In genomic region chr15:83998586-83998985, GRCm38 (mm10) we compare ENCODE assay signal across 12 mouse cellular contexts.
A peak's percentile ranks its signal among the peaks of the same experiment; 100 is the strongest.
DNase-seq lines count a peak whose midpoint lies in the region; ATAC-seq lines count a peak whose summit lies in the region.
"Had no signal": no experiment of that assay in that cellular context is flagged by ENCODE, and none has a peak within 500 bp of the region (broad histone marks: within the 10 kb centered on the region; RNA-seq: fewer than 3 reads in every experiment).

No protein-coding gene starts in this region.

- no peak for ATAC-seq in kidney, embryonic 15.5 days (replicated peaks; ENCODE audit: low FRiP score)
- no peak for ATAC-seq in embryonic facial prominence, embryonic 11.5 days (replicated peaks; ENCODE audit: insufficient number of reproducible peaks, low FRiP score, low TSS enrichment, low read depth)
- ATAC-seq in forebrain, embryonic 14.5 days = no peak
- no peak for ATAC-seq in midbrain, embryonic 12.5 days (ENCODE audit: low FRiP score, low read depth)
- ATAC-seq: liver, embryonic 12.5 days had no signal

- 52% methylated on average over 7 of the region's 7 CpGs for WGBS in kidney, embryonic 15.5 days
- WGBS in embryonic facial prominence, embryonic 11.5 days = 55% methylated on average over 7 of the region's 7 CpGs
- WGBS in forebrain, embryonic 14.5 days = 43% methylated on average over 7 of the region's 7 CpGs
- 53% methylated on average over 7 of the region's 7 CpGs for WGBS in midbrain, embryonic 12.5 days

- peak overlapping the region; percentile 32; the same call in 1 of the 2 replicates for H3K27ac ChIP-seq in kidney, embryonic 15.5 days
- no peak overlapping the region for H3K27ac ChIP-seq in embryonic facial prominence, embryonic 11.5 days (replicated peaks; ENCODE audit: low read depth, low read length)
- H3K27ac ChIP-seq in forebrain, embryonic 14.5 days (ENCODE audit: low read depth, low read length) = peak overlapping the region; percentile 97
- H3K27ac ChIP-seq in midbrain, embryonic 12.5 days (replicated peaks) = no peak overlapping the region
- H3K27ac ChIP-seq: liver, embryonic 12.5 days had no signal

- peak overlapping the region; percentile 48 for H3K4me2 ChIP-seq in kidney, embryonic 15.5 days
- peak overlapping the region; percentile 43 for H3K4me2 ChIP-seq in embryonic facial prominence, embryonic 11.5 days (ENCODE audit: low read depth, low read length)
- H3K4me2 ChIP-seq in forebrain, embryonic 14.5 days (ENCODE audit: low read length) = peak overlapping the region; percentile 42; the same call in 1 of the 2 replicates
- peak overlapping the region; percentile 49 for H3K4me2 ChIP-seq in midbrain, embryonic 12.5 days (replicated peaks)
- H3K4me2 ChIP-seq: liver, embryonic 12.5 days had no signal

- no peak overlapping the region for H3K9ac ChIP-seq in kidney, embryonic 15.5 days
- H3K9ac ChIP-seq in embryonic facial prominence, embryonic 11.5 days (replicated peaks; ENCODE audit: low read length) = no peak overlapping the region
- H3K9ac ChIP-seq in forebrain, embryonic 14.5 days (ENCODE audit: low read length) = peak overlapping the region; percentile 6; the same call in 1 of the 2 replicates
- peak overlapping the region; percentile 39; the same call in 1 of the 2 replicates for H3K9ac ChIP-seq in midbrain, embryonic 12.5 days (replicated peaks)
- H3K9ac ChIP-seq: liver, embryonic 12.5 days had no signal

- no peak overlapping the region for H3K4me3 ChIP-seq in kidney, embryonic 15.5 days (replicated peaks)
- H3K4me3 ChIP-seq in embryonic facial prominence, embryonic 11.5 days (ENCODE audit: low read depth, low read length) = no peak overlapping the region
- no peak overlapping the region for H3K4me3 ChIP-seq in forebrain, embryonic 14.5 days (ENCODE audit: low read depth, low read length)
- H3K4me3 ChIP-seq in midbrain, embryonic 12.5 days = no peak overlapping the region
- H3K4me3 ChIP-seq: liver, embryonic 12.5 days; megakaryocyte, embryonic 14.5 days had no signal

- H3K4me1 ChIP-seq in kidney, embryonic 15.5 days = peaks cover 10% of the 10 kb centered on the region; the same call in 1 of the 2 replicates
- 0 out of 2 replicates have a peak, but pooled peaks cover 2% of the 10 kb centered on the region for H3K4me1 ChIP-seq in embryonic facial prominence, embryonic 11.5 days (ENCODE audit: control insufficient read depth, insufficient read depth, low read length)
- peaks cover 17% of the 10 kb centered on the region for H3K4me1 ChIP-seq in forebrain, embryonic 14.5 days (ENCODE audit: control insufficient read depth, insufficient read depth, low read length)
- peaks cover 19% of the 10 kb centered on the region for H3K4me1 ChIP-seq in midbrain, embryonic 12.5 days
- H3K4me1 ChIP-seq: liver, embryonic 12.5 days; megakaryocyte, embryonic 14.5 days had no signal

- no peaks in the 10 kb centered on the region for H3K36me3 ChIP-seq in kidney, embryonic 15.5 days
- H3K36me3 ChIP-seq in embryonic facial prominence, embryonic 11.5 days (replicated peaks; ENCODE audit: control insufficient read depth, insufficient read depth, low read depth, low read length) = no peaks in the 10 kb centered on the region
- H3K36me3 ChIP-seq in forebrain, embryonic 14.5 days (ENCODE audit: control insufficient read depth, insufficient read depth, low read length) = no peaks in the 10 kb centered on the region
- H3K36me3 ChIP-seq in midbrain, embryonic 12.5 days = no peaks in the 10 kb centered on the region
- H3K36me3 ChIP-seq: liver, embryonic 12.5 days had no signal

- H3K9me3 ChIP-seq in kidney, embryonic 15.5 days (replicated peaks) = no peaks in the 10 kb centered on the region
- H3K9me3 ChIP-seq in embryonic facial prominence, embryonic 11.5 days (replicated peaks; ENCODE audit: control insufficient read depth, low read length) = no peaks in the 10 kb centered on the region
- no peaks in the 10 kb centered on the region for H3K9me3 ChIP-seq in forebrain, embryonic 14.5 days (replicated peaks; ENCODE audit: control insufficient read depth, low read length)
- no peaks in the 10 kb centered on the region for H3K9me3 ChIP-seq in midbrain, embryonic 12.5 days
- H3K9me3 ChIP-seq: liver, embryonic 12.5 days had no signal

- peaks cover 6% of the 10 kb centered on the region; the same call in 1 of the 2 replicates for H3K27me3 ChIP-seq in kidney, embryonic 15.5 days
- 0 out of 2 replicates have a peak, but pooled peaks cover 2% of the 10 kb centered on the region for H3K27me3 ChIP-seq in embryonic facial prominence, embryonic 11.5 days (ENCODE audit: control insufficient read depth, insufficient read depth, low read length)
- H3K27me3 ChIP-seq in forebrain, embryonic 14.5 days (replicated peaks; ENCODE audit: control insufficient read depth, insufficient read depth, low read length) = no peaks in the 10 kb centered on the region
- peaks cover 25% of the 10 kb centered on the region for H3K27me3 ChIP-seq in midbrain, embryonic 12.5 days

- intact Hi-C loops in left cerebral cortex, postnatal 4 days (cut with DNase I) = loop anchor here (10.0 kb wide), 1 partner anchor 154 kb away; no protein-coding TSS in a partner anchor

- DNase-seq in kidney, postnatal 4 days = no peak
- no peak for DNase-seq in embryonic facial prominence, embryonic 11.5 days (ENCODE audit: low spot score)
- DNase-seq in forebrain, embryonic 14.5 days (ENCODE audit: low spot score) = no peak
- no peak for DNase-seq in testis, postnatal 10 days (ENCODE audit: low spot score)
- no peak for DNase-seq in left cerebral cortex, postnatal 4 days
- no peak for DNase-seq in thymus, postnatal 25 days
- DNase-seq: adrenal gland, adult 8-10 months; thymus, postnatal 14 days had no signal

Comparison
In these comparisons a context has a peak if more than half of its experiments do, and no peak if none do; other contexts are left out.
1. H3K27ac ChIP-seq: peak in kidney, embryonic 15.5 days (single experiment) and forebrain, embryonic 14.5 days (single experiment); none in embryonic facial prominence, embryonic 11.5 days (single experiment) and midbrain, embryonic 12.5 days (single experiment).
2. H3K9ac ChIP-seq: peak in forebrain, embryonic 14.5 days (single experiment) and midbrain, embryonic 12.5 days (single experiment); none in kidney, embryonic 15.5 days (single experiment) and embryonic facial prominence, embryonic 11.5 days (single experiment).
3. Peak in every context shown above with its lines, with median percentiles within 50 percentile points of each other: H3K4me2 ChIP-seq.